Mouse (Mus musculus): Measurements from ENCODE around the gene Tns1.

- TF ChIP-seq CTCF (IDR thresholded peaks at IDR 0.05; ENCODE audit: low read depth, low read length) (no peak), POLR2A (IDR thresholded peaks at IDR 0.05; ENCODE audit: extremely low read depth, insufficient read depth, low read length) (no peak)
Measured at GRCm38 (mm10) chr1:73954015-73954408, 170.2 kb downstream of the Tns1 start.

All from liver, adult 2 months (tissue).